Comparison of ENCODE assay signal across 8 mouse cellular contexts in the genomic region with DNA sequence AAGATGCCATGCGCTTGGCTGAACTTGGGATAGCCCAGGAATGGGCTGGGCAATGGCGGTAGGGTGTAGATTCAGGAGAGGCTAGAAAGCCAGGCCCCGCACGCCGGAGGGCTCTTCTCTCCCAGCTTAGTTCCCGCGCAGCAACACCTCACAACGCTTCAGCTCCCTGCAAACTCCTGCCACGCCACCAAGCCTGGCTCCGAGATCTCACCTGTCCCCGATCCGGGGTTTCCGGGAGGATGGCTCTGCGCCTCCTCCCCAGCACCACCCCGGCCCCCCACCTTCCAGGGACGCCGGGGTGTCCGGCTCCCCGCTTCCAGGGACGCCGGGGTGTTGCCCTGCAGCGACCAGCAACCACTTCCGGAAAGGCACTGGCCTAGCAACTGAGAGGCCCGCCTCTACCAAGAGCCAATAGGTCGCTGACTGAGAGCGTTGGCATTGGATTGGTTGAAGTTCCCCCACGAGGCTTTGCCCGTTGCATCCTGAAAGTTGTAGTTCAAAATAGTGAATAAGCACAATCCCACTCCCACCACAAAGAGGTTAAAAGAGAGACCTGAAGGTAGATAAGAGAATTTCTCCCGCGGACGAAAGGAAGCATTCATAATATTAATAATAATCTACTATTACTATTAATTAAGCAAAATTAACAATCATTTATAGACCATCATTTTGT. TPM values are rescaled to one million over a fixed set of nuclear protein-coding genes. Genes with fewer than 3 reads are reported as not detected.
DNase-seq lines count a peak whose midpoint lies in the region; ATAC-seq and TF ChIP-seq lines count a peak whose summit lies in the region.

A gene (minus strand): TSS at position 401 of the 673 bp plus-strand sequence.

- intact Hi-C loops in heart, adult 2 months (cut with DNase I), result loop anchor here (10.0 kb wide), 1 partner anchor 456 kb away; a partner anchor contains a TSS

- peak within 1 kb of the TSS; percentile 70 for H3K9ac ChIP-seq in embryonic facial prominence, embryonic 14.5 days (ENCODE audit: low read depth, low read length)
- peak within 1 kb of the TSS; percentile 59 for H3K9ac ChIP-seq in heart, adult 2 months (ENCODE audit: low read depth, low read length)
- H3K9ac ChIP-seq in limb, embryonic 13.5 days, result peak within 1 kb of the TSS; percentile 82
- H3K9ac ChIP-seq in midbrain, embryonic 16.5 days (ENCODE audit: low read depth, low read length), result peak within 1 kb of the TSS; percentile 84

- 0 out of 2 replicates have a peak, but pooled peaks cover 4% of the 10 kb centered on the region for H3K9me3 ChIP-seq in embryonic facial prominence, embryonic 14.5 days (ENCODE audit: control insufficient read depth, low read length)
- 0 out of 2 replicates have a peak, but pooled peaks cover 7% of the 10 kb centered on the region for H3K9me3 ChIP-seq in limb, embryonic 13.5 days
- no peaks in the 10 kb centered on the region for H3K9me3 ChIP-seq in midbrain, embryonic 16.5 days (replicated peaks; ENCODE audit: control insufficient read depth, low read length, poor library complexity, severe bottlenecking)

- peak; percentile 96 for DNase-seq in 3T3-L1 (ENCODE audit: low read depth, low spot score)
- DNase-seq in adrenal gland, postnatal 4 days (ENCODE audit: low spot score in 2 of 2), result peak; percentile 52 to 75
- DNase-seq in embryonic facial prominence, embryonic 14.5 days (ENCODE audit: low spot score), result peak; percentile 98
- DNase-seq in heart, adult 2 months, result peak; percentile 89 to 92
- peak; percentile 91 for DNase-seq in kidney, adult 8-10 months
- DNase-seq in spleen, postnatal 10 days (ENCODE audit: low spot score in 2 of 2), result peak; percentile 76 to 86

- H3K79me2 ChIP-seq in heart, adult 2 months (replicated peaks; ENCODE audit: control insufficient read depth, insufficient read depth, low read length), result no peaks in the 10 kb centered on the region

- peaks cover 7% of the 10 kb centered on the region for H3K4me1 ChIP-seq in embryonic facial prominence, embryonic 14.5 days (ENCODE audit: control insufficient read depth, insufficient read depth, low read length)
- no peaks in the 10 kb centered on the region for H3K4me1 ChIP-seq in heart, adult 2 months (ENCODE audit: control insufficient read depth, insufficient read depth, low read length)
- peaks cover 6% of the 10 kb centered on the region for H3K4me1 ChIP-seq in limb, embryonic 13.5 days
- H3K4me1 ChIP-seq in midbrain, embryonic 16.5 days (ENCODE audit: control insufficient read depth, insufficient read depth, low read length), result peaks cover 6% of the 10 kb centered on the region; the same call in 1 of the 2 replicates

- 0 out of 2 replicates have a peak, but pooled peaks cover 1% of the 10 kb centered on the region for H3K36me3 ChIP-seq in embryonic facial prominence, embryonic 14.5 days (ENCODE audit: control insufficient read depth, insufficient read depth, low read length)
- no peaks in the 10 kb centered on the region for H3K36me3 ChIP-seq in heart, adult 2 months (ENCODE audit: control insufficient read depth, insufficient read depth, low read length)
- H3K36me3 ChIP-seq in limb, embryonic 13.5 days, result peaks cover 3% of the 10 kb centered on the region; the same call in 1 of the 2 replicates
- 0 out of 2 replicates have a peak, but pooled peaks cover 3% of the 10 kb centered on the region for H3K36me3 ChIP-seq in midbrain, embryonic 16.5 days (ENCODE audit: control insufficient read depth, insufficient read depth, low read length)

- WGBS in embryonic facial prominence, embryonic 14.5 days, result 2% methylated on average over 30 of the region's 31 CpGs
- WGBS in heart, adult 2 months, result under 1% methylated on average over 31 of the region's 31 CpGs
- WGBS in limb, embryonic 13.5 days, result under 1% methylated on average over 31 of the region's 31 CpGs
- under 1% methylated on average over 31 of the region's 31 CpGs for WGBS in midbrain, embryonic 16.5 days

- peak within 1 kb of the TSS; percentile 86 for H3K4me2 ChIP-seq in embryonic facial prominence, embryonic 14.5 days (ENCODE audit: low read depth, low read length)
- peak within 1 kb of the TSS; percentile 86 for H3K4me2 ChIP-seq in limb, embryonic 13.5 days (replicated peaks)
- H3K4me2 ChIP-seq in midbrain, embryonic 16.5 days (ENCODE audit: low read length), result peak within 1 kb of the TSS; percentile 86

- ATAC-seq in embryonic facial prominence, embryonic 14.5 days (ENCODE audit: low read depth), result peak; percentile 96
- ATAC-seq in limb, embryonic 13.5 days (ENCODE audit: low FRiP score, low read depth), result peak; percentile 94
- peak; percentile 97 for ATAC-seq in midbrain, embryonic 16.5 days

- no peaks in the 10 kb centered on the region for H3K27me3 ChIP-seq in embryonic facial prominence, embryonic 14.5 days (replicated peaks; ENCODE audit: control insufficient read depth, insufficient read depth, low read length)
- no peaks in the 10 kb centered on the region for H3K27me3 ChIP-seq in heart, adult 2 months (ENCODE audit: control insufficient read depth, insufficient read depth, low read length)
- no peaks in the 10 kb centered on the region for H3K27me3 ChIP-seq in limb, embryonic 13.5 days
- no peaks in the 10 kb centered on the region for H3K27me3 ChIP-seq in midbrain, embryonic 16.5 days (ENCODE audit: control insufficient read depth, insufficient read depth, low read depth, low read length)

- peak within 1 kb of the TSS; percentile 81 for H3K4me3 ChIP-seq in embryonic facial prominence, embryonic 14.5 days (ENCODE audit: low read depth, low read length)
- H3K4me3 ChIP-seq in heart, adult 2 months, result peak within 1 kb of the TSS; percentile 65
- H3K4me3 ChIP-seq in limb, embryonic 13.5 days, result peak within 1 kb of the TSS; percentile 83
- H3K4me3 ChIP-seq in midbrain, embryonic 16.5 days (ENCODE audit: low read depth, low read length), result peak within 1 kb of the TSS; percentile 97

- peak within 1 kb of the TSS; percentile 83 for H3K27ac ChIP-seq in embryonic facial prominence, embryonic 14.5 days (replicated peaks; ENCODE audit: low read depth, low read length)
- H3K27ac ChIP-seq in heart, adult 2 months, result peak within 1 kb of the TSS; percentile 58
- H3K27ac ChIP-seq in limb, embryonic 13.5 days, result peak within 1 kb of the TSS; percentile 79
- peak within 1 kb of the TSS; percentile 80 for H3K27ac ChIP-seq in midbrain, embryonic 16.5 days (ENCODE audit: low read length)

- TF ChIP-seq EP300 in heart, adult 2 months (IDR thresholded peaks at IDR 0.05; ENCODE audit: insufficient read depth, low read depth, low read length), result no peak

- TF ChIP-seq CTCF in heart, adult 2 months (IDR thresholded peaks at IDR 0.05), result no peak

- TF ChIP-seq POLR2A in heart, adult 2 months (IDR thresholded peaks at IDR 0.05; ENCODE audit: insufficient read depth, low read depth, low read length), result no peak

RNA-seq across cellular contexts. Expression of the gene that starts here (rescaled TPM):
- total RNA-seq in adrenal gland, postnatal 4 days (2021), result 10 to 100 TPM; 26.7 to 30.9 TPM
- polyA plus RNA-seq in embryonic facial prominence, embryonic 14.5 days (2014; fragmentation: Nextera tagmentation; extraction: Ambion mirVana), result 26.2 and 27.6 TPM in 2 replicates
- total RNA-seq in heart, adult 2 months (2021), result 1 to 10 TPM; 6.0 to 6.2 TPM
- 6.0 and 7.4 TPM in 2 replicates for polyA plus RNA-seq in heart, adult 2 months (2012; rRNA removed)
- 31.6 and 37.7 TPM in 2 replicates for polyA plus RNA-seq in limb, embryonic 13.5 days (2015; fragmentation: Nextera tagmentation; extraction: Ambion mirVana)
- polyA plus RNA-seq in midbrain, embryonic 16.5 days (2015; fragmentation: Nextera tagmentation; extraction: Ambion mirVana), result 10.7 and 12.7 TPM in 2 replicates

Comparison
In these comparisons a context has a peak if more than half of its experiments do, and no peak if none do; other contexts are left out.
1. Peak in every context shown above with its lines: DNase-seq, ATAC-seq, H3K4me3 ChIP-seq and H3K27ac ChIP-seq.